Mouse (Mus musculus) heart, postnatal 25 days (tissue): Measurements from ENCODE around the gene Vgll4. TPM values are rescaled to one million over a fixed set of nuclear protein-coding genes. Genes with fewer than 3 reads are reported as not detected.
"Not testable (repeated sequence)": the region's sequence is repeated elsewhere in the genome, so short reads cannot be mapped to it uniquely, and the experiment has no call there.

Experiments used
- DNase-seq: peaks from one replicate; pipeline ENCODE4 v3.0.0; 2022; ENCODE audit warnings: low spot score
- intact Hi-C: fragments of 180-260 bp; cut with DNase I; formaldehyde crosslinking; loops from one replicate; pipeline ENCODE4 v1.15.1; 2025
- total RNA-seq, 2 experiments: library from RNA; stranded (reverse); gene quantifications; 2 replicates each; pipeline ENCODE4 v1.2.3; 2021

The Vgll4 gene
- total RNA-seq, 2 experiments from 2014 or later = 24.3 to 24.9 TPM

- intact Hi-C loops, DNase-seq: not testable (repeated sequence)
Observed at GRCm38 (mm10) chr6:114922355-114923096, 47.3 kb downstream of the Vgll4 start.

GRCm38 (mm10) chr6:114921632-114922354 lies 48.0 kb downstream of the Vgll4 start:
- intact Hi-C loops = loop anchor here (2.0 kb wide), 2 partner anchors 27 to 47 kb away; no protein-coding TSS in a partner anchor
- peak; percentile 88 for DNase-seq

- DNase-seq = peak; percentile 47
- intact Hi-C loops = loop anchor here (2.0 kb wide), 2 partner anchors 26 to 46 kb away; no protein-coding TSS in a partner anchor
Observed at GRCm38 (mm10) chr6:114920523-114921445, 49.0 kb downstream of the Vgll4 start.

GRCm38 (mm10) chr6:114919670-114920313 lies 50.0 kb downstream of the Vgll4 start:
- intact Hi-C loops = loop anchor here (2.0 kb wide), 2 partner anchors 25 to 45 kb away; no protein-coding TSS in a partner anchor
- DNase-seq = no peak

GRCm38 (mm10) chr6:114918994-114919393 lies 50.8 kb downstream of the Vgll4 start:
- DNase-seq = no peak
- intact Hi-C loops = no loop called here

- intact Hi-C loops = loop anchor here (2.0 kb wide), 1 partner anchor 15 kb away; no protein-coding TSS in a partner anchor
Observed at GRCm38 (mm10) chr6:114917770-114918635, 51.8 kb downstream of the Vgll4 start.

GRCm38 (mm10) chr6:114917129-114917528 lies 52.7 kb downstream of the Vgll4 start:
- no peak for DNase-seq
- intact Hi-C loops = loop anchor here (2.0 kb wide), 1 partner anchor 14 kb away; no protein-coding TSS in a partner anchor

More at GRCm38 (mm10) chr6:114917770-114918635, 51.8 kb downstream of the Vgll4 start:
- peak; percentile 50 for DNase-seq

- DNase-seq = no peak
- intact Hi-C loops = loop anchor here (2.0 kb wide), 1 partner anchor 14 kb away; no protein-coding TSS in a partner anchor
Observed at GRCm38 (mm10) chr6:114916715-114916992, 53.1 kb downstream of the Vgll4 start.

- no peak for DNase-seq
- intact Hi-C loops = loop anchor here (2.0 kb wide), 1 partner anchor 13 kb away; no protein-coding TSS in a partner anchor
Observed at GRCm38 (mm10) chr6:114915915-114916714, 53.7 kb downstream of the Vgll4 start.

GRCm38 (mm10) chr6:114914041-114914716 lies 55.6 kb downstream of the Vgll4 start:
- DNase-seq = no peak
- intact Hi-C loops = no loop called here

- intact Hi-C loops = no loop called here
- DNase-seq = no peak
Observed at GRCm38 (mm10) chr6:114913142-114913541, 56.7 kb downstream of the Vgll4 start.

GRCm38 (mm10) chr6:114911540-114911939 lies 58.3 kb downstream of the Vgll4 start:
- intact Hi-C loops = no loop called here
- DNase-seq = no peak

- intact Hi-C loops = no loop called here
- no peak for DNase-seq
Observed at GRCm38 (mm10) chr6:114909801-114910200, 60.0 kb downstream of the Vgll4 start.

GRCm38 (mm10) chr6:114907459-114907858 lies 62.3 kb downstream of the Vgll4 start:
- intact Hi-C loops = no loop called here
- no peak for DNase-seq

- DNase-seq = no peak
- intact Hi-C loops = no loop called here
Observed at GRCm38 (mm10) chr6:114906209-114906608, 63.6 kb downstream of the Vgll4 start.

GRCm38 (mm10) chr6:114905253-114906028 lies 64.4 kb downstream of the Vgll4 start:
- intact Hi-C loops = no loop called here
- DNase-seq = no peak
